Mouse (Mus musculus): ENCODE results near the gene Kdf1. TPM values are rescaled to one million over a fixed set of nuclear protein-coding genes. Genes with fewer than 3 reads are reported as not detected.

Kdf1 gene
- polyA plus RNA-seq, 1 experiment from 2014 or later, result 4.1 TPM

DNA sequence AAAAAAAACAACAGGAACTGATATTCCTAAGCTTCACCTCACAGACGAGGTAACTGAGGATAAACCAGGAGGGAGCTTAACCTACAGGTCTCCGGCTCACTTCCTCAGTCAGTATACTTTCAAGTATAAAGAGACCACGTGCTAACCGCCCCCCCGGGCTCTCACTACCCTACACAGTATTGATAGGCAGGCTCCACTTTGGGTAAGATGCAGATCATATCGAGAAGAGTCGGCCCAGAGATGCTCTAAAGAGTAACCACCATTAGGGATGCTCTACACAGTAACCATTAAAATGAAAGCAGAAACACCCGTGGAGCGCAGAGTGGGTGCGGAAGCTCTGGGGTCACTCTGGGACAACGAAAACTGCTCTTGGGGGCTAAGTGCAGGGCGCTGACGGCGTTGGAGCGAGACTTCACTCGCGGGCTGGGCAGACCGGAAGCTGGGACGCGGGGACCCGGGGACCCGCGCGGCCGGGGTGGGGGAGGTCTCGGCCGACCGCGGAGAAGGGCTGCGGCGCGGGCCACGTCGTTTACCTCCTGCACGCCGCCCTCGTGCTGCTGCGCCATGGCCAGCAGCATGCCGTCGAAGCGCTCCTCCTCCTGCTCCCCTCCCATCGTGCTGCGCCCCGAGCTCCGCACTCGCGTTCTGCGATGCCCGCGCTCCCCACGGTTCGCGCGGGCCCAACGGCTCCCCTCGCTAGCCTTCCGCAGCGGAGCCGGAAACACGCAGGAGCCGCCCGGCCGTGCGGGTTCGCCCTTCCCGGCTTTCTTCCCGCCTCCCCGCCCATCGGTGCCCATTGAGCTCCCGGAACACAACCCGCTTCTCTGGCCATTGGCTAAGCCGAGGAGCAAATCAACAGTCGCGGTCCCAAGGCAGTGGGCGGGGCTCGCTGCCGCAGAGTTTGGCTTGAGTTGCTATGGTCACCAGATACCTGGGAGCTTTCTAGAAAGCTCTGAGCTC, 26.8 kb downstream of the Kdf1 start, which contains the start of gene Nudc:
Nudc (minus strand) TSS at position 725 of the 960 bp plus-strand sequence.
- peaks cover 38% of the 10 kb centered on the region for H3K36me3 ChIP-seq (replicated peaks)
- H3K4me3 ChIP-seq, result peak within 1 kb of the TSS; percentile 96
- H3K4me1 ChIP-seq, result peaks cover 21% of the 10 kb centered on the region
- no peaks in the 10 kb centered on the region for H3K27me3 ChIP-seq (ENCODE audit: poor library complexity, severe bottlenecking)
- H3K27ac ChIP-seq, result peak within 1 kb of the TSS; percentile 95
- under 1% methylated on average over 77 of the region's 77 CpGs for WGBS
- H3K9me3 ChIP-seq, result no peaks in the 10 kb centered on the region
- peak; percentile 98 for DNase-seq (ENCODE audit: extremely low spot score, low spot score)

DNA sequence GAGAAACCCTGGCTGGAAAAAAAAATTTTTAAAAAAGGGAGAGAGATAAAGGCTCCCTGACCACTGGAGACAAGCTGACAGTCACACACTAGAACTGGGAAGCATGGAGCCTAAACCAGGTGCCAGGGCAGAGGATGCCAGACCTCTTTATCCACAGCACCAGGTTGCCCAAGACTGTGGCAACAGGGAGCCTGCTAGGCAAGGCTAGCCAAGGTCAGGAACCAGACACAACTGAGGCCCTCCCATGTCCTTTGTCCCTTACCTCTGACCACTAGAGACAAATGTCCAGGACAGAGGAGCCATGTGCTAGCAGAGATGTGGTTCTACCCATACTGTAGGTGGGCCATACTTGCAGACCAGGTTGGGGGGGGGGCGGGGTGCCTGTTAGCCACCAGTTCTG, 33.3 kb downstream of the Kdf1 start:
- no peak for DNase-seq (ENCODE audit: extremely low spot score, low spot score)

DNA sequence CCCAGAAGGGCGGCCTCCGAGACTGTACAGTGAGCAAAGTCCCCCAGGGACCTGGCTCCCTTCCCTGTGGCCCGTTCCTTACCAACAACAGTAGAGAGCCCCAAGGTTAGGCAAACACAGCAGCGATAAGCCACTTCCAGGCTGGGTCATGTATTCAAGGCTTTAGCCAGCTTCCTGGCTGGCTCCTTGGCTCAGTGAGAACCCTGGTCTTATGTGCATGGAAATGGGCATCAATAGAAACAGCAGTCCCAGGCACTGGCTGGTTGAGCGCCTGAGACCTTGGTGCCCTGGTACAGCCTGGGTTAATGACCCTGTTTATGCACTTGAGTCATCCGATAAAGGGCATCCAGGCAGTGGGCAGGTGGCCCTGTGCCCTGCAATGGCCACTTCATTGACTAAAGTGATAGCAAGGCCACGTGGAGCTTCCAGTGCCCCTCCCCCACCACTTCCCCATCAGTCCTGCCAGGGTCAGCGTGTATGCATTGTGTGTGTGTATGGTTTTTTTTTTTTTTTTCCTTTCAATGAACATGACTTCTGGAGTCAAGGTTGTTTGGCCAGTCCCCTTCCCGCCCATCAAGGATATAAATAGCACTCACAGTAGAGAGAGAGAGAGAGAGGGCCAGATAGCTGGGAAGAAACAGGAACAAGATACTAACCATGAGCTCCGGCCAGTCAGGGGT, 34.1 kb downstream of the Kdf1 start, which contains the start of gene Nr0b2:
Nr0b2 (plus strand) TSS at position 609 of the 680 bp plus-strand sequence.
- H3K27ac ChIP-seq, result no peak within 1 kb of the TSS
- no peaks in the 10 kb centered on the region for H3K36me3 ChIP-seq (replicated peaks)
- DNase-seq (ENCODE audit: extremely low spot score, low spot score), result no peak
- WGBS, result 76% methylated on average over 10 of the region's 10 CpGs
- H3K9me3 ChIP-seq, result no peaks in the 10 kb centered on the region
- H3K27me3 ChIP-seq (ENCODE audit: poor library complexity, severe bottlenecking), result peaks cover 16% of the 10 kb centered on the region; the same call in 1 of the 2 replicates
- no peak within 1 kb of the TSS for H3K4me3 ChIP-seq
- H3K4me1 ChIP-seq, result peaks cover 5% of the 10 kb centered on the region

More for the DNA sequence above, 33.3 kb downstream of the Kdf1 start:
- H3K36me3 ChIP-seq (replicated peaks), result no peaks in the 10 kb centered on the region
- peaks cover under 1% of the 10 kb centered on the region for H3K4me1 ChIP-seq
- no peak overlapping the region for H3K4me3 ChIP-seq
- peaks cover 16% of the 10 kb centered on the region; the same call in 1 of the 2 replicates for H3K27me3 ChIP-seq (ENCODE audit: poor library complexity, severe bottlenecking)
- 88% methylated on average over 1 of the region's 1 CpGs for WGBS
- H3K9me3 ChIP-seq, result no peaks in the 10 kb centered on the region
- H3K27ac ChIP-seq, result no peak overlapping the region

DNA sequence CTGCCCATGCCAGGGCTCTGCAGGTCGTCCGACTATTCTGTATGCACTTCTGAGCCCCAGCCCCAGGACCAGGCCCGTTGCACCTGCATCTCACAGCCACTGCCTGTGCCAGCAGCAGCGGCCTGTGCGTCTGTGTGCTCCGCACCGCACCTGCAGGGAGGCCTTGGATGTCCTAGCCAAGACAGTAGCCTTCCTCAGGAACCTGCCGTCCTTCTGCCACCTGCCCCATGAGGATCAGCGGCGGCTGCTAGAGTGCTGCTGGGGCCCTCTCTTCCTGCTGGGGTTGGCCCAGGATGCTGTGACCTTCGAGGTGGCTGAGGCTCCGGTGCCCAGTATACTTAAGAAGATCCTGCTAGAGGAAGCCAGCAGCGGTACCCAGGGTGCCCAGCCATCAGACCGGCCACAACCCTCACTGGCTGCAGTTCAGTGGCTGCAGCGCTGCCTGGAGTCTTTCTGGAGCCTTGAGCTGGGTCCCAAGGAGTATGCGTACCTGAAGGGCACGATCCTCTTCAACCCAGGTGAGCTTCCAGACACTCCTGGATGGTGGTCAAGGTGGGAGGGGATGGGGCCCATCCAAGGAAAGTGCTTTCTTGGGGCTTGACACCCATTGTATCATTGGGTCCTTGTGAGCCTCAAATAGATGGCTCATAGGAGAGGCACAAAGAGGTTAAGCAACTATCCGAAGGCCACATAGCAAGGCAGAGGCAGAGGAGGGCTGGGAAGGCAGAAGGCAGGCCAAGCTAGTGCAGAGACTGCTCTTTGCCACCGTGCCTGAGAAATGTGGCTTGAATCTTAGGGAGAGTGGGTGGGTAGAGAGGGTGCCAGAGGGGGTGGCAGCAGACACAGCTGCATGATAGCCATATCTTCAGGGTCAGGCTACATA, 34.9 kb downstream of the Kdf1 start:
- H3K4me1 ChIP-seq, result peaks cover 5% of the 10 kb centered on the region
- H3K27me3 ChIP-seq (ENCODE audit: poor library complexity, severe bottlenecking), result peaks cover 16% of the 10 kb centered on the region; the same call in 1 of the 2 replicates
- no peak overlapping the region for H3K4me3 ChIP-seq
- DNase-seq (ENCODE audit: extremely low spot score, low spot score), result no peak
- 80% methylated on average over 19 of the region's 19 CpGs for WGBS
- no peaks in the 10 kb centered on the region for H3K9me3 ChIP-seq
- no peak overlapping the region for H3K27ac ChIP-seq
- no peaks in the 10 kb centered on the region for H3K36me3 ChIP-seq (replicated peaks)

DNA sequence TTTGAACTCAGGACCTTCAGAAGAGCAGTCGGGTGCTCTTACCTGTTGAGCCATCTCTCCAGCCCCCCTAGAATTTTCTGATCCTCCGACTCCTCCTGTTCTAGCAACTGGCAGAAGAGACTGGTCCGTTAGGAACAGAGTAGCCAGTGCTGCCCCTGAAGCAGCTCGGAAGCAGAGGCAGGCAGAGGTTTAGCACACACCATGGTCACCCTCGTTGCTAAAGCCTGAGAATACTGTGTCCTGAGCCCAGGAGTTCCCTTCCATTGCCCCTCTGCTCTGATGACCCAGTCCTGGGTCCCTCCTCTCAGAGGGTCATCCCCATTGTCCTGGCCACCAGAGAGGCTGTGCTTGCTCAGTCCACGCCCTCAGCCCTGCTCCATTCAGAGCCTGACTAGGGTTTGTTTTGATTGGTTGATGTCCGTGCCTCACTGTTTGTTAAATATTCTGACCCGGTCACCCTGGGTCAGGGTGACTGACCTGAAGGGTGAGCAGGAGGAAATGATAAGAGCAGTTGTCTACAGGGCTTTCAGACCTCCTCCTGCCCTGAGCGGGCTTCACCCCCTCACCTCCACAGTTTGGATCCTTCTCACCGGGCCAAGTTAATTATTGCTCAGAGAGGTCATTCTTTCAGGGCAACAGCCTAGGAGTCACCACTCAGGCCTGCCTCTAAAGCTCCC, 38.4 kb downstream of the Kdf1 start:
- H3K4me3 ChIP-seq, result no peak overlapping the region
- peaks cover 5% of the 10 kb centered on the region for H3K4me1 ChIP-seq
- H3K9me3 ChIP-seq, result no peaks in the 10 kb centered on the region
- 40% methylated on average over 10 of the region's 10 CpGs for WGBS
- no peak overlapping the region for H3K27ac ChIP-seq
- H3K36me3 ChIP-seq (replicated peaks), result no peaks in the 10 kb centered on the region
- DNase-seq (ENCODE audit: extremely low spot score, low spot score), result no peak
- peaks cover 18% of the 10 kb centered on the region; the same call in 1 of the 2 replicates for H3K27me3 ChIP-seq (ENCODE audit: poor library complexity, severe bottlenecking)

DNA sequence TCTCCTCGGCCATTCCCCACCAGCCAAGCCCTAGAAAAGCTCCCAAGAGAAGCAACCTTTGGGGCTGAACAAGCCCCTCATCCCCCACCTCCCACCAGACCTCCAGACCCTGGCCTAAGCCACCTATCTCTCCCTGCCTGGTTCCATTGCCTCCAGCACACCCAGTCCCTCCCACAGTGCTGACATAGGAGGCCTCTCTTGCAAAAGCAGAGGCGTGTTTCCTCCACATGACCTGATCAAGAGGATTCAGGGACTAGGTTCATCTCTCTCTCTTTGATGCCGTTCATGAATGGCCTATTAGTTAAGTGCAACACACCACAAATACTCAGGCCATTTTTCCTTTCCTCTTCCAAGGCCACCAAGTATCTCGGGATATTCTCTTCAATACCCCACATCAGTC, 41.1 kb downstream of the Kdf1 start:
- peaks cover 7% of the 10 kb centered on the region; the same call in 1 of the 2 replicates for H3K9me3 ChIP-seq
- peaks cover 5% of the 10 kb centered on the region for H3K4me1 ChIP-seq
- H3K4me3 ChIP-seq, result no peak overlapping the region
- 77% methylated on average over 4 of the region's 4 CpGs for WGBS
- DNase-seq (ENCODE audit: extremely low spot score, low spot score), result no peak
- 0 out of 2 replicates have a peak, but pooled peaks cover 2% of the 10 kb centered on the region for H3K27me3 ChIP-seq (ENCODE audit: poor library complexity, severe bottlenecking)
- H3K27ac ChIP-seq, result no peak overlapping the region
- H3K36me3 ChIP-seq (replicated peaks), result no peaks in the 10 kb centered on the region

DNA sequence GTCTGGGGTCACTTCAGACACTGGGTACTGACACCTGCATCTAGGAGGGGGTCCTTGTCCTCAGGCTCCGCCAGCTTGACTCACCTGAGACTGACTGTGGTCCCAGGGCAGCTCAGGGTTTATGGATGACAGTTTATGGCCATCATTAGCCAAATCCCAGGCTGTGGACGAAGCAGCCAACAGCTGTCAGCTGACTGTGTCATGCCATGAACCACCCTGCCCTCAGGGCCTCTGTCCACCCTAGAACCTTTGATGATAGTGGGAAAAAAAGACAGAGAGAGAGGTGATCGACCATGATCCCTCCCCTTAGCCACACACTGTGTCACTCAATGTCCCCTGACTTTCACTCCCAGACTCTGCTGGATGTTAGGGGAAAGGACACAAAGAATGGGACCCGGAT, 42.9 kb downstream of the Kdf1 start:
- WGBS, result 76% methylated on average over 4 of the region's 4 CpGs
- DNase-seq (ENCODE audit: extremely low spot score, low spot score), result no peak
- Histone ChIP-seq H3K27me3 (ENCODE audit: poor library complexity, severe bottlenecking) (0 out of 2 replicates have a peak, but pooled peaks cover 2% of the 10 kb centered on the region), H3K9me3 (peaks cover 7% of the 10 kb centered on the region; the same call in 1 of the 2 replicates), H3K4me1 (peaks cover 5% of the 10 kb centered on the region), H3K36me3 (replicated peaks) (no peaks in the 10 kb centered on the region), H3K4me3 (no peak overlapping the region), H3K27ac (no peak overlapping the region)

DNA sequence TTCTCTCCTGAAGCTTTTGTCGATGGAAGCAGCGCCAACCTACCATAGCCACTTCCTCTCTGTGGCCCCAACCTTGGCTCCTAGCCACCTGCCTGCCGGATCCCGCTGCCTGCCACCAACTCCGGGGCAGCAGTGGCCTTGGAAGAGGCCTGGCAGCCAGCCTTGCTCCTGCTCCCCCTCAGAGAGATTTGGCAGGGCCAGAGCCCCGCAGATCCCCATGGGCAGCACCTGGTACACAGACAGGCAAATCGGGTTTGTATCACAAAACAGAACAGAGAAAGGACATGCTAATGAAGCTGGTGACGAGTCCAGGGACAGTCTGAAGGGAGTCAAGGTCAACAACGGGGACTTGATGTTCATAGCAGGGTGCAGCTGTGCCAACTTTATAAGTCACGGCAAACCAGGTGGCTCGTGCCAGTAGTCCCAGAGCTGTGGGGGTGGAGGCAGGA, 44.4 kb downstream of the Kdf1 start:
- no peaks in the 10 kb centered on the region for H3K4me1 ChIP-seq
- WGBS, result 82% methylated on average over 11 of the region's 11 CpGs
- H3K36me3 ChIP-seq (replicated peaks), result no peaks in the 10 kb centered on the region
- H3K4me3 ChIP-seq, result no peak overlapping the region
- H3K9me3 ChIP-seq, result peaks cover 7% of the 10 kb centered on the region; the same call in 1 of the 2 replicates
- no peak overlapping the region for H3K27ac ChIP-seq
- no peak for DNase-seq (ENCODE audit: extremely low spot score, low spot score)
- 0 out of 2 replicates have a peak, but pooled peaks cover 2% of the 10 kb centered on the region for H3K27me3 ChIP-seq (ENCODE audit: poor library complexity, severe bottlenecking)

DNA sequence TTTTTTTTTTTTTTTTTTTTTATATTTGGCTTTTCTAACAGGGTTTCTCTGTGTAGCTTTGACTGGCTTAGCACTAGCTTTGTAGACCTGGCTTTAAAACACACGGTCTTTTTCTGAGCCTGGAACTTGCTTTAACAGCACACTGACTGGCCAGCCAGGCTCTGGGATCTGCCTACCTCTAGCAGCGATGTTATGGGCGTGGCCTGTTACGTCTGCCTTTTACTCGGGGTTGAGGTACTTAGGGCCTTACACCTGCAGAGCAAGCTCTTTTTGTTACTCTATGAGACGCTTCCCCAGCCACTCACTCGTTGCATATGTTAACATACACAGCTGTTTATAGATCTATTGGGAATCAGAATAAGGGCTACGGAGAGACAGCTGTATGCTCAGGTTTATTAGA, 48.5 kb downstream of the Kdf1 start:
- Histone ChIP-seq H3K27me3 (ENCODE audit: poor library complexity, severe bottlenecking) (no peaks in the 10 kb centered on the region), H3K4me1 (no peaks in the 10 kb centered on the region), H3K27ac (no peak overlapping the region), H3K36me3 (replicated peaks) (no peaks in the 10 kb centered on the region), H3K9me3 (peaks cover 7% of the 10 kb centered on the region; the same call in 1 of the 2 replicates), H3K4me3 (no peak overlapping the region)
- WGBS, result 33% methylated on average over 8 of the region's 8 CpGs
- no peak for DNase-seq (ENCODE audit: extremely low spot score, low spot score)

DNA sequence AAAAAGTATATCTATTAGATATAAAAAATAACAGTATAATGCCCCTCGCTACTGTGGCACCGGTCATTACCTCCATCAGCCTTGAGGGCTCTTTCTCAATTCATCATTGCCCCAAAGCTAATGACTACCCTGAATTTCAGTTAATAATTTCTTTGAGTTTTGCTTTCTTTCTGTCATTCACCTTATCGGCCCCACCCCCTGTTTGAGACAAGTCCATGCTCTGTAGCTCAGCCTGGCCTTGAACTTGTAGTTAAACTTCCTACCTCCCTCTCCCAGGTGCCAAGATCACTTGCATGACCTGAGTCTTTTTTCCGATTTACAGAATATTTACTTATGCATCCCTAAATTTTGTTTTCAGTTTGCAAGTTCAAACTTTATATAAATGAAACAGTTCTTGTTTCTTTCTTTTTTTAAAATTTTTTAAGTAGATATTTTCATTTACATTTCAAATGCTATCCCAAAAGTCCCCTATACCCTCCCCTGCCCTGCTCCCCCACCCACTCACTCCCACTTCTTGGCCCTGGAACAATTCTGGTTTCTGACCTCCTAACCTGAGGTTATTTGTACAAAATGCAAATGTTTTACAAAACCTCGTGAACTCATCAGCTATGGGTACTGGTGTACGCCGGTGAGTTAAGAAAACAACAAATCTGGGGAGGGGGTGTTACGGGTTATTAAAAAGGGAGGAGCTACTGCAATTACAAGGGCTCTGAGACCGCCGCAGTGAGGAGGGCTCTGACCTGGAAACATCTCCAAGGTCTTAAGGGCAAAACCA, 50.7 kb downstream of the Kdf1 start:
- Histone ChIP-seq H3K9me3 (peaks cover 1% of the 10 kb centered on the region; the same call in 1 of the 2 replicates), H3K4me3 (no peak overlapping the region), H3K4me1 (peaks cover 7% of the 10 kb centered on the region), H3K36me3 (replicated peaks) (no peaks in the 10 kb centered on the region), H3K27ac (no peak overlapping the region), H3K27me3 (ENCODE audit: poor library complexity, severe bottlenecking) (no peaks in the 10 kb centered on the region)
- no peak for DNase-seq (ENCODE audit: extremely low spot score, low spot score)
- WGBS, result 88% methylated on average over 10 of the region's 10 CpGs

DNA sequence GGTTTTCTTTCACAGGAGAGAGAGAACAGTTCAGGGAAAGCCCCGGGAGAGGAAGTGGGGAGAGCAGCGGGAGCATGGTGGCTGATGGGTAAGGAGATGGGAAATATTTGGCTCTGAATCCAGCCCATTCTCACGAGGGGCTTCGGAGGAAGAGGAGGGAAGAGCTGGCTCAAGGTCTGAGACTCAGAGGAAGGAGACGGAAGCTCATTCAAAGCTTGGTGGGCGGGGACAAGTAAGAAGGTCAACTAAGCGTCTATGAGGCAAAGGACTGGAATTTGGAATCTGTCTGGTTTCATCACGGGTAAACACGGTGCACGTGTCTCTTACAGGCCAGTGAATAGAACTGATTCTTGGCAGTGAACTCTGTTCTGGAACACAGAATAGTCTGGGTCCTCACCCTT, 51.3 kb downstream of the Kdf1 start:
- WGBS, result 68% methylated on average over 10 of the region's 10 CpGs
- H3K27me3 ChIP-seq (ENCODE audit: poor library complexity, severe bottlenecking), result no peaks in the 10 kb centered on the region
- no peaks in the 10 kb centered on the region; the same call in 1 of the 2 replicates for H3K9me3 ChIP-seq
- H3K4me1 ChIP-seq, result peaks cover 10% of the 10 kb centered on the region
- DNase-seq (ENCODE audit: extremely low spot score, low spot score), result no peak
- no peak overlapping the region for H3K4me3 ChIP-seq
- no peak overlapping the region for H3K27ac ChIP-seq
- H3K36me3 ChIP-seq (replicated peaks), result no peaks in the 10 kb centered on the region
